Mouse (Mus musculus): ENCODE results near the gene Atxn1. TPM values are rescaled to one million over a fixed set of nuclear protein-coding genes. Genes with fewer than 3 reads are reported as not detected.
A peak's percentile ranks its signal among the peaks of the same experiment; 100 is the strongest.

Atxn1 gene
- total and polyA plus RNA-seq, 3 experiments = 8.0 to 13.1 (median 9.7) TPM

- TF ChIP-seq MXI1 (IDR thresholded peaks at IDR 0.05; ENCODE audit: low read depth, low read length) = 0 out of 2 replicates have a peak, but pooled peaks have one; percentile 12
- peak; percentile 42; the same call in 1 of the 2 replicates for TF ChIP-seq TCF12 (IDR thresholded peaks at IDR 0.05; ENCODE audit: low read depth, low read length)
Observed at GRCm38 (mm10) chr13:45976894-45977293, 12.1 kb upstream of the Atxn1 start (continued).

DNA sequence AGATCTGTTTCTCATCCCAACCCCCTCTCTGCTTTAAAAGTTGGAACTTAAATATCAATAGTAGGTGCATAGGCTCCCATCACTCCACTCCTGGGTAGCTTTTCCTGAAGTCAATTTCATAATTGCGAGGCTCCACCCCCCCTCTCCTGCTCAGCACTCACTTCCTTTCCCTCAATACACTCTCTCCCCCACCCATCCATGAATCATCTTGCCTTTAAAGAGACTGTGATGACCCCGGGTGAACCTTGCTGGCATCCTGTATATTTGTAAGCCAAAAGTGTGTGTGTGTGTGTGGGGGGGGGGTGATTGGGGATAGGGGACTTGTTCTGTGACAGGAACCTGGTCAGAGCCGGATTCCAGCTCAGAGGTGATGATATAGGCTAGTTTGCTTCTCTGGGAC lies 9.8 kb upstream of the Atxn1 start:
- Histone ChIP-seq H3K79me2 (replicated peaks; ENCODE audit: control insufficient read depth, extremely low read depth, insufficient read depth, poor library complexity, severe bottlenecking) (no peaks in the 10 kb centered on the region), H3K9ac (ENCODE audit: insufficient read depth, low read depth) (no peak overlapping the region), H3K9me3 (replicated peaks; ENCODE audit: low read length) (no peaks in the 10 kb centered on the region), H3K27ac (ENCODE audit: insufficient read depth, low read depth) (no peak overlapping the region), H3K27me3 (replicated peaks) (no peaks in the 10 kb centered on the region), H3K4me3 (replicated peaks in 1 of 3; ENCODE audit: low read depth in 2 of 3, low read length in 2 of 3, poor library complexity in 1 of 3) (no peak overlapping the region), H3K4me1 (ENCODE audit: control insufficient read depth in 1 of 2, insufficient read depth in 2 of 2) (peaks cover 0 to 21% of the 10 kb centered on the region in 2 experiments; a peak in 2 of 4 replicates), H3K4me2 (ENCODE audit: insufficient read depth, low read depth, poor library complexity, severe bottlenecking) (no peak overlapping the region), H3K36me3 (replicated peaks in 1 of 2; ENCODE audit: control insufficient read depth in 1 of 2, insufficient read depth in 1 of 2, low read length in 1 of 2) (no peaks in the 10 kb centered on the region)
- TF ChIP-seq ETS1 (conservative IDR thresholded peaks at IDR 0.05; ENCODE audit: low read depth, low read length) (no peak), MYC (IDR thresholded peaks at IDR 0.05; ENCODE audit: low read depth, low read length) (no peak), EP300 (IDR thresholded peaks at IDR 0.05; ENCODE audit: low read length) (no peak), MAFK (IDR thresholded peaks at IDR 0.05; ENCODE audit: insufficient replicate concordance, low read length) (no peak), CTCF (conservative IDR thresholded peaks at IDR 0.05 in 1 of 2, IDR thresholded peaks at IDR 0.05 in 1 of 2; ENCODE audit: low read depth in 2 of 2, low read length in 2 of 2) (no peak), JUND (conservative IDR thresholded peaks at IDR 0.05; ENCODE audit: low read depth, low read length) (no peak), POLR2A (IDR thresholded peaks at IDR 0.05; ENCODE audit: low read depth, low read length) (no peak), ZNF384 (IDR thresholded peaks at IDR 0.05; ENCODE audit: low read depth, low read length) (no peak), CHD1 (IDR thresholded peaks at IDR 0.05; ENCODE audit: low read depth, low read length) (no peak)
- dilution Hi-C loops (cut with MboI; ENCODE audit: extremely low pct_ligation_motif_present, extremely low pct_unique_long_range_greater_than_20kb, low sequenced_read_pairs) (no loop called here), in situ Hi-C loops (cut with MboI; ENCODE audit: low pct_ligation_motif_present, low pct_unique_long_range_greater_than_20kb, low sequenced_read_pairs) (loop anchor here (5.0 to 25.0 kb wide), 3 partner anchors 188 to 432 kb away; no protein-coding TSS in a partner anchor)
- DNase-seq (ENCODE audit: extremely low read depth) = no peak

DNA sequence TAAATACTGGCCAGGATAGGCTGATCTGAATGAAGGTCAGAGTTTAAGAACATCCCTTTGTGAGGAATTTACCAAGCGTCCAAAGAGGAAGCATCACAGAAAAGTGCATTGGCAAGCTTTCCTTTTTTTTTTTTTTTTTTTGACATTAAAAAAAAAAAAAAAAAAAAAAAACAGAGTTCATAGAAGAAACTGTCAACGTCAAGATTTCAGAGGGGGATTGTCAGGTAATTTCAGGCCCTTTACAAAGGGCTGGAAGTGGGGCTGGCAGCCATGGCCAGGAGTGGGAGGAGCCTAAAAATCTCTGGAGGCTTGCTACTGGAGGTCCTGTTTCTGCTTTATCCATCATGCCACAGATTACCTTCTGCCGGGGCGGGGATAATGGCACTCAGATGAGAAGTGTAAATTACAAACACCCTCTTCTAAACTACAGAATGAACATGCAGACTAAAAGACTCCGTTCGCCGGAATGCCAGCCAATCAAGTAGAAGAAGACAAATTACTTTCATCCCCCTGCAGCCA lies 9.2 kb upstream of the Atxn1 start:
- no peaks in the 10 kb centered on the region for H3K79me2 ChIP-seq (replicated peaks; ENCODE audit: control insufficient read depth, extremely low read depth, insufficient read depth, poor library complexity, severe bottlenecking)
- H3K4me2 ChIP-seq (ENCODE audit: insufficient read depth, low read depth, poor library complexity, severe bottlenecking) = no peak overlapping the region
- no peak overlapping the region for H3K27ac ChIP-seq (ENCODE audit: insufficient read depth, low read depth)
- H3K9me3 ChIP-seq (replicated peaks; ENCODE audit: low read length) = no peaks in the 10 kb centered on the region
- TF ChIP-seq ZNF384 (IDR thresholded peaks at IDR 0.05; ENCODE audit: low read depth, low read length) = 0 out of 2 replicates have a peak, but pooled peaks have one; percentile 37
- no peak for TF ChIP-seq MAZ (IDR thresholded peaks at IDR 0.05; ENCODE audit: low read depth, low read length)
- in situ Hi-C loops (cut with MboI; ENCODE audit: low pct_ligation_motif_present, low pct_unique_long_range_greater_than_20kb, low sequenced_read_pairs) = loop anchor here (25.0 kb wide), 1 partner anchor 287 kb away; no protein-coding TSS in a partner anchor
- no peaks in the 10 kb centered on the region for H3K27me3 ChIP-seq (replicated peaks)
- H3K4me1 ChIP-seq (ENCODE audit: control insufficient read depth in 1 of 2, insufficient read depth in 2 of 2) = peaks cover 0 to 25% of the 10 kb centered on the region in 2 experiments; a peak in 2 of 4 replicates
- dilution Hi-C loops (cut with MboI; ENCODE audit: extremely low pct_ligation_motif_present, extremely low pct_unique_long_range_greater_than_20kb, low sequenced_read_pairs) = no loop called here
- no peak overlapping the region for H3K4me3 ChIP-seq (replicated peaks in 1 of 3; ENCODE audit: low read depth in 2 of 3, low read length in 2 of 3, poor library complexity in 1 of 3)
- DNase-seq (ENCODE audit: extremely low read depth) = no peak
- no peaks in the 10 kb centered on the region for H3K36me3 ChIP-seq (replicated peaks in 1 of 2; ENCODE audit: control insufficient read depth in 1 of 2, insufficient read depth in 1 of 2, low read length in 1 of 2)
- no peak overlapping the region for H3K9ac ChIP-seq (ENCODE audit: insufficient read depth, low read depth)
